Mouse (Mus musculus) intestine, embryonic 16.5 days (tissue): ENCODE results near the gene Aldh1a2. TPM values are rescaled to one million over a fixed set of nuclear protein-coding genes. Genes with fewer than 3 reads are reported as not detected.

Source experiments
- ATAC-seq: fragments of 200-750 bp; cut with Nextera tagmentation; 2 replicates; pipeline ENCODE4 v1.8.0; 2017; ENCODE audit warnings: moderate TSS enrichment, moderate library complexity
- H3K27ac ChIP-seq: fragments of 300-500 bp; sonication (generic); 2 replicates; pipeline ENCODE4 v1.5.1; 2014; ENCODE audit warnings: mild to moderate bottlenecking, low read length
- H3K27me3 ChIP-seq: fragments of 300-500 bp; sonication (generic); replicated peaks from 2 replicates; pipeline ENCODE4 v1.6.1; 2014; ENCODE audit warnings: low read length, control low read depth, mixed read lengths; ENCODE audit not compliant: control insufficient read depth, insufficient read depth
- H3K36me3 ChIP-seq: fragments of 300-500 bp; sonication (generic); 2 replicates; pipeline ENCODE4 v1.6.1; 2014; ENCODE audit warnings: low read length, control low read depth; ENCODE audit not compliant: control insufficient read depth, insufficient read depth
- H3K4me1 ChIP-seq: fragments of 300-500 bp; sonication (generic); 2 replicates; pipeline ENCODE4 v1.6.1; 2014; ENCODE audit warnings: low read length, control low read depth, mixed read lengths; ENCODE audit not compliant: control insufficient read depth, insufficient read depth
- H3K4me2 ChIP-seq: fragments of 300-500 bp; sonication (generic); 2 replicates; pipeline ENCODE4 v1.6.1; 2014; ENCODE audit warnings: low read depth, low read length, control low read depth
- H3K4me3 ChIP-seq: fragments of 300-500 bp; sonication (generic); 2 replicates; pipeline ENCODE4 v1.5.1; 2014; ENCODE audit warnings: mild to moderate bottlenecking, low read length
- H3K9ac ChIP-seq: fragments of 300-500 bp; sonication (generic); 2 replicates; pipeline ENCODE4 v1.6.1; 2014; ENCODE audit warnings: low read depth, low read length
- H3K9me3 ChIP-seq: fragments of 300-500 bp; sonication (generic); 2 replicates; pipeline ENCODE4 v1.6.1; 2016; ENCODE audit warnings: low read length, control low read depth; ENCODE audit not compliant: control insufficient read depth
- WGBS: fragments of 180-500 bp; shearing (Covaris S2); extraction: QIAGEN DNeasy Blood & Tissue Kit; methylation state at CpG from one replicate; pipeline ENCODE4 v1.1.7; 2014; 5-methylcytosine and 5-hydroxymethylcytosine counted together
- polyA plus RNA-seq: library from polyadenylated mRNA; unstranded; fragments of >200 nt; fragmentation: Nextera tagmentation; extraction: Ambion mirVana; gene quantifications from 2 replicates; pipeline ENCODE4 v1.2.1, GENCODE M21; 2015

Aldh1a2 gene
- polyA plus RNA-seq, 1 experiment from 2014 or later, result 68.9 TPM

GRCm38 (mm10) chr9:71230011-71230410 is 14.4 kb downstream of the Aldh1a2 start:
- no peak overlapping the region for H3K4me2 ChIP-seq
- H3K4me3 ChIP-seq, result no peak overlapping the region
- no peak overlapping the region for H3K27ac ChIP-seq
- no peak for ATAC-seq
- H3K9me3 ChIP-seq, result no peaks in the 10 kb centered on the region
- WGBS, result 34% methylated on average over 6 of the region's 6 CpGs
- no peaks in the 10 kb centered on the region for H3K4me1 ChIP-seq
- H3K9ac ChIP-seq, result no peak overlapping the region
- H3K36me3 ChIP-seq, result no peaks in the 10 kb centered on the region
- peaks cover 3% of the 10 kb centered on the region; the same call in 1 of the 2 replicates for H3K27me3 ChIP-seq

- Histone ChIP-seq H3K4me2 (no peak overlapping the region), H3K9ac (no peak overlapping the region), H3K36me3 (no peaks in the 10 kb centered on the region), H3K27me3 (no peaks in the 10 kb centered on the region), H3K4me1 (peaks cover 5% of the 10 kb centered on the region), H3K4me3 (no peak overlapping the region), H3K27ac (no peak overlapping the region), H3K9me3 (no peaks in the 10 kb centered on the region)
- 61% methylated on average over 1 of the region's 1 CpGs for WGBS
- no peak for ATAC-seq
These were observed 21.0 kb downstream of the Aldh1a2 start for GRCm38 (mm10) chr9:71236540-71236939.

- no peak overlapping the region for H3K27ac ChIP-seq
- H3K27me3 ChIP-seq, result no peaks in the 10 kb centered on the region
- H3K4me3 ChIP-seq, result no peak overlapping the region
- no peak overlapping the region for H3K4me2 ChIP-seq
- H3K9me3 ChIP-seq, result no peaks in the 10 kb centered on the region
- no peak for ATAC-seq
- H3K36me3 ChIP-seq, result no peaks in the 10 kb centered on the region
- H3K4me1 ChIP-seq, result peaks cover 13% of the 10 kb centered on the region
- no peak overlapping the region for H3K9ac ChIP-seq
- 65% methylated on average over 2 of the region's 2 CpGs for WGBS
These were observed 24.3 kb downstream of the Aldh1a2 start for GRCm38 (mm10) chr9:71239926-71240325.

- H3K36me3 ChIP-seq, result no peaks in the 10 kb centered on the region
- H3K4me1 ChIP-seq, result peaks cover 13% of the 10 kb centered on the region
- H3K4me2 ChIP-seq, result no peak overlapping the region
- WGBS, result 31% methylated on average over 10 of the region's 10 CpGs
- ATAC-seq, result peak; percentile 88
- H3K27me3 ChIP-seq, result no peaks in the 10 kb centered on the region
- no peak overlapping the region for H3K9ac ChIP-seq
- no peak overlapping the region for H3K27ac ChIP-seq
- H3K4me3 ChIP-seq, result no peak overlapping the region
- no peaks in the 10 kb centered on the region for H3K9me3 ChIP-seq
These were observed 26.2 kb downstream of the Aldh1a2 start for GRCm38 (mm10) chr9:71241515-71242411.

- Histone ChIP-seq H3K9ac (no peak overlapping the region), H3K4me3 (no peak overlapping the region), H3K36me3 (no peaks in the 10 kb centered on the region), H3K27me3 (no peaks in the 10 kb centered on the region), H3K9me3 (no peaks in the 10 kb centered on the region), H3K4me1 (peaks cover 13% of the 10 kb centered on the region), H3K27ac (no peak overlapping the region), H3K4me2 (no peak overlapping the region)
- 54% methylated on average over 5 of the region's 5 CpGs for WGBS
- ATAC-seq, result 0 out of 2 replicates have a peak, but pooled peaks have one; percentile 25
These were observed 26.8 kb downstream of the Aldh1a2 start for GRCm38 (mm10) chr9:71242412-71242781.

GRCm38 (mm10) chr9:71254380-71254779 is 38.8 kb downstream of the Aldh1a2 start:
- Histone ChIP-seq H3K27ac (peak overlapping the region; percentile 1; the same call in 1 of the 2 replicates), H3K27me3 (no peaks in the 10 kb centered on the region), H3K9ac (no peak overlapping the region), H3K4me2 (no peak overlapping the region), H3K4me1 (no peaks in the 10 kb centered on the region), H3K4me3 (no peak overlapping the region), H3K36me3 (no peaks in the 10 kb centered on the region), H3K9me3 (no peaks in the 10 kb centered on the region)
- ATAC-seq, result 0 out of 2 replicates have a peak, but pooled peaks have one; percentile 28
- 48% methylated on average over 2 of the region's 2 CpGs for WGBS

GRCm38 (mm10) chr9:71262711-71263110 is 47.1 kb downstream of the Aldh1a2 start:
- no peaks in the 10 kb centered on the region for H3K27me3 ChIP-seq
- WGBS, result 51% methylated on average over 3 of the region's 3 CpGs
- no peaks in the 10 kb centered on the region for H3K9me3 ChIP-seq
- H3K9ac ChIP-seq, result no peak overlapping the region
- no peak for ATAC-seq
- no peak overlapping the region for H3K4me3 ChIP-seq
- no peak overlapping the region for H3K4me2 ChIP-seq
- H3K36me3 ChIP-seq, result no peaks in the 10 kb centered on the region
- peaks cover 4% of the 10 kb centered on the region; the same call in 1 of the 2 replicates for H3K4me1 ChIP-seq
- H3K27ac ChIP-seq, result no peak overlapping the region

GRCm38 (mm10) chr9:71269711-71270110 is 54.1 kb downstream of the Aldh1a2 start:
- no peaks in the 10 kb centered on the region for H3K4me1 ChIP-seq
- H3K9me3 ChIP-seq, result no peaks in the 10 kb centered on the region
- H3K4me2 ChIP-seq, result no peak overlapping the region
- H3K27me3 ChIP-seq, result no peaks in the 10 kb centered on the region
- H3K9ac ChIP-seq, result no peak overlapping the region
- H3K4me3 ChIP-seq, result no peak overlapping the region
- WGBS, result 65% methylated on average over 5 of the region's 5 CpGs
- no peaks in the 10 kb centered on the region for H3K36me3 ChIP-seq
- no peak for ATAC-seq
- H3K27ac ChIP-seq, result no peak overlapping the region

- ATAC-seq, result no peak
- WGBS, result 75% methylated on average over 3 of the region's 3 CpGs
- H3K4me3 ChIP-seq, result no peak overlapping the region
- H3K27me3 ChIP-seq, result no peaks in the 10 kb centered on the region
- no peaks in the 10 kb centered on the region for H3K36me3 ChIP-seq
- no peaks in the 10 kb centered on the region for H3K9me3 ChIP-seq
- no peaks in the 10 kb centered on the region for H3K4me1 ChIP-seq
- no peak overlapping the region for H3K9ac ChIP-seq
- no peak overlapping the region for H3K27ac ChIP-seq
- H3K4me2 ChIP-seq, result no peak overlapping the region
These were observed 54.6 kb downstream of the Aldh1a2 start for GRCm38 (mm10) chr9:71270205-71270604.
